Mouse (Mus musculus) forebrain, embryonic 16.5 days (tissue): Measurements from ENCODE around the gene Cpsf6. TPM values are rescaled to one million over a fixed set of nuclear protein-coding genes. Genes with fewer than 3 reads are reported as not detected.
A peak's percentile ranks its signal among the peaks of the same experiment; 100 is the strongest.

Source experiments
- ATAC-seq: fragments of 200-750 bp; cut with Nextera tagmentation; 2 replicates; pipeline ENCODE4 v1.8.0; 2017; ENCODE audit warnings: mild to moderate bottlenecking, moderate library complexity
- H3K27ac ChIP-seq: fragments of 300-500 bp; sonication (generic); 2 replicates; pipeline ENCODE4 v1.5.1; 2014; ENCODE audit warnings: low read length, control low read depth
- H3K27me3 ChIP-seq: fragments of 300-500 bp; sonication (generic); replicated peaks from 2 replicates; pipeline ENCODE4 v1.6.1; 2014; ENCODE audit warnings: low read length; ENCODE audit not compliant: control insufficient read depth, insufficient read depth
- H3K36me3 ChIP-seq: fragments of 300-500 bp; sonication (generic); 2 replicates; pipeline ENCODE4 v1.6.1; 2014; ENCODE audit not compliant: control insufficient read depth, insufficient read depth
- H3K4me1 ChIP-seq: fragments of 300-500 bp; sonication (generic); replicated peaks from 2 replicates; pipeline ENCODE4 v1.6.1; 2014; ENCODE audit warnings: low read length; ENCODE audit not compliant: control insufficient read depth, insufficient read depth
- H3K4me2 ChIP-seq: fragments of 300-500 bp; sonication (generic); 2 replicates; pipeline ENCODE4 v1.6.1; 2014; ENCODE audit warnings: mild to moderate bottlenecking, low read length, control low read depth
- H3K4me3 ChIP-seq: fragments of 300-500 bp; sonication (generic); replicated peaks from 2 replicates; pipeline ENCODE4 v1.5.1; 2014; ENCODE audit warnings: mild to moderate bottlenecking, low read length, control low read depth
- H3K9ac ChIP-seq: fragments of 300-500 bp; sonication (generic); replicated peaks from 2 replicates; pipeline ENCODE4 v1.6.1; 2014; ENCODE audit warnings: low read depth, low read length, control low read depth
- H3K9me3 ChIP-seq: fragments of 300-500 bp; sonication (generic); 2 replicates; pipeline ENCODE4 v1.6.1; 2016; ENCODE audit warnings: low read length; ENCODE audit not compliant: control insufficient read depth
- WGBS: fragments of 180-500 bp; shearing (Covaris S2); extraction: QIAGEN DNeasy Blood & Tissue Kit; methylation state at CpG from one replicate; pipeline ENCODE4 v1.1.7; 2014; 5-methylcytosine and 5-hydroxymethylcytosine counted together
- polyA plus RNA-seq: library from polyadenylated mRNA; unstranded; fragments of >200 nt; fragmentation: Nextera tagmentation; extraction: Ambion mirVana; gene quantifications from 2 replicates; pipeline ENCODE4 v1.2.1, GENCODE M21; 2015

Cpsf6 gene
- polyA plus RNA-seq, 1 experiment from 2014 or later = 203 TPM

GRCm38 (mm10) chr10:117420502-117421282, 40.9 kb upstream of the Cpsf6 start:
- Histone ChIP-seq H3K4me1 (peaks cover 12% of the 10 kb centered on the region), H3K9ac (no peak overlapping the region), H3K36me3 (no peaks in the 10 kb centered on the region), H3K27me3 (no peaks in the 10 kb centered on the region), H3K27ac (no peak overlapping the region), H3K9me3 (no peaks in the 10 kb centered on the region), H3K4me3 (no peak overlapping the region), H3K4me2 (no peak overlapping the region)
- 89% methylated on average over 9 of the region's 9 CpGs for WGBS
- no peak for ATAC-seq

GRCm38 (mm10) chr10:117419577-117420290, 39.9 kb upstream of the Cpsf6 start:
- Histone ChIP-seq H3K4me2 (no peak overlapping the region), H3K27ac (no peak overlapping the region), H3K9me3 (no peaks in the 10 kb centered on the region), H3K36me3 (no peaks in the 10 kb centered on the region), H3K9ac (no peak overlapping the region), H3K4me1 (peaks cover 12% of the 10 kb centered on the region), H3K4me3 (no peak overlapping the region), H3K27me3 (no peaks in the 10 kb centered on the region)
- ATAC-seq = no peak
- WGBS = 66% methylated on average over 8 of the region's 8 CpGs

GRCm38 (mm10) chr10:117418668-117419237, 38.9 kb upstream of the Cpsf6 start:
- Histone ChIP-seq H3K4me2 (peak overlapping the region; percentile 52), H3K4me3 (peak overlapping the region; percentile 36), H3K36me3 (no peaks in the 10 kb centered on the region), H3K27ac (peak overlapping the region; percentile 26; the same call in 1 of the 2 replicates), H3K4me1 (peaks cover 12% of the 10 kb centered on the region), H3K27me3 (no peaks in the 10 kb centered on the region), H3K9ac (no peak overlapping the region), H3K9me3 (no peaks in the 10 kb centered on the region)
- peak; percentile 19 for ATAC-seq
- 47% methylated on average over 24 of the region's 24 CpGs for WGBS

GRCm38 (mm10) chr10:117417772-117418667, 38.2 kb upstream of the Cpsf6 start:
- Histone ChIP-seq H3K9ac (0 out of 2 replicates have a peak overlapping the region, but pooled peaks have one; percentile 1), H3K4me3 (peak overlapping the region; percentile 36), H3K27me3 (no peaks in the 10 kb centered on the region), H3K9me3 (no peaks in the 10 kb centered on the region), H3K4me2 (peak overlapping the region; percentile 52), H3K36me3 (no peaks in the 10 kb centered on the region), H3K4me1 (peaks cover 12% of the 10 kb centered on the region), H3K27ac (peak overlapping the region; percentile 73)
- ATAC-seq = peak; percentile 91
- WGBS = 15% methylated on average over 18 of the region's 18 CpGs

- peak; percentile 18; the same call in 1 of the 2 replicates for ATAC-seq
- no peaks in the 10 kb centered on the region for H3K9me3 ChIP-seq
- 0 out of 2 replicates have a peak overlapping the region, but pooled peaks have one; percentile 1 for H3K9ac ChIP-seq
- H3K27ac ChIP-seq = peak overlapping the region; percentile 73
- WGBS = 61% methylated on average over 9 of the region's 9 CpGs
- H3K4me3 ChIP-seq = peak overlapping the region; percentile 36; the same call in 1 of the 2 replicates
- H3K27me3 ChIP-seq = no peaks in the 10 kb centered on the region
- peaks cover 12% of the 10 kb centered on the region for H3K4me1 ChIP-seq
- H3K36me3 ChIP-seq = no peaks in the 10 kb centered on the region
- H3K4me2 ChIP-seq = peak overlapping the region; percentile 52
These were observed 37.6 kb upstream of the Cpsf6 start for GRCm38 (mm10) chr10:117417470-117417767.

- Histone ChIP-seq H3K9ac (no peak overlapping the region), H3K27me3 (no peaks in the 10 kb centered on the region), H3K36me3 (no peaks in the 10 kb centered on the region), H3K27ac (peak overlapping the region; percentile 73), H3K9me3 (no peaks in the 10 kb centered on the region), H3K4me3 (no peak overlapping the region), H3K4me1 (peaks cover 12% of the 10 kb centered on the region), H3K4me2 (peak overlapping the region; percentile 52)
- 88% methylated on average over 16 of the region's 16 CpGs for WGBS
- ATAC-seq = no peak
These were observed 37.0 kb upstream of the Cpsf6 start for GRCm38 (mm10) chr10:117416636-117417469.

- no peak for ATAC-seq
- no peak overlapping the region for H3K4me2 ChIP-seq
- no peak overlapping the region for H3K27ac ChIP-seq
- H3K27me3 ChIP-seq = no peaks in the 10 kb centered on the region
- no peaks in the 10 kb centered on the region for H3K9me3 ChIP-seq
- H3K4me3 ChIP-seq = no peak overlapping the region
- H3K9ac ChIP-seq = no peak overlapping the region
- H3K36me3 ChIP-seq = no peaks in the 10 kb centered on the region
- peaks cover 12% of the 10 kb centered on the region for H3K4me1 ChIP-seq
- 70% methylated on average over 9 of the region's 9 CpGs for WGBS
These were observed 36.3 kb upstream of the Cpsf6 start for GRCm38 (mm10) chr10:117416095-117416494.

- Histone ChIP-seq H3K4me3 (no peak overlapping the region), H3K27me3 (no peaks in the 10 kb centered on the region), H3K9me3 (no peaks in the 10 kb centered on the region), H3K4me2 (no peak overlapping the region), H3K9ac (no peak overlapping the region), H3K36me3 (no peaks in the 10 kb centered on the region), H3K4me1 (peaks cover 12% of the 10 kb centered on the region), H3K27ac (no peak overlapping the region)
- WGBS = 79% methylated on average over 6 of the region's 6 CpGs
- ATAC-seq = no peak
These were observed 35.7 kb upstream of the Cpsf6 start for GRCm38 (mm10) chr10:117415364-117416057.
